Mouse (Mus musculus): ENCODE results near the gene Gm9639.
"Not testable (repeated sequence)": the region's sequence is repeated elsewhere in the genome, so short reads cannot be mapped to it uniquely, and the experiment has no call there.

DNA sequence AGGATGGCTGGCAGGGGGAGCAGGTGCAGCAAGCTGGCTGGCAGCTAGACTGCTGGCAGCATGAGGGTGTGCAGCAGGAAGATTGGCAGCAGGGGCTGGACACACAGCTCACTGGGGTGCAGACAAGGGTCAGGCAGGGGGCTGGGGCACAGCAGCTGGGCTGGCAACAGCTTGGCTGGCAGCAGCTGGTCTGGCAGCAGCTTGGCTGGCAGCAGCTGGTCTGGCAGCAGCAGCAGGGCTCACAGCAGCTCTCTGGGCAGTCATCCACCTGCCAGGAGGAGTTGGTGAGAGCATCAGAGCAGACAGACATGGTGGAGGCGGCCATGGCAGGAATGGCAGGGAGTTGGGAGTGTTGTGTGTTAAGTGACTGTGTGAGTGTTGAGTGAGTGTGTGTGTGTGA is 7.0 kb downstream of the Gm9639 start, which contains the start of gene Gm7137:
- TF ChIP-seq CTCF (IDR thresholded peaks at IDR 0.05; ENCODE audit: insufficient read depth, low read length); POLR2A (IDR thresholded peaks at IDR 0.05; ENCODE audit: borderline replicate concordance, extremely low read depth, low read depth, low read length): not testable (repeated sequence)
